15 mouse cellular contexts compared by ENCODE assay signal in genomic region chr17:5563108-5563507, GRCm38 (mm10).
"Had no signal": no experiment of that assay in that cellular context is flagged by ENCODE, and none has a peak within 500 bp of the region (broad histone marks: within the 10 kb centered on the region; RNA-seq: fewer than 3 reads in every experiment).

No protein-coding gene starts in this region.

- H3K27me3 ChIP-seq: kidney, embryonic 15.5 days; limb, embryonic 13.5 days; neural tube, embryonic 15.5 days had no signal

- H3K4me1 ChIP-seq: limb, embryonic 13.5 days; midbrain, embryonic 10.5 days; neural tube, embryonic 15.5 days had no signal

- H3K9me3 ChIP-seq: kidney, embryonic 15.5 days; limb, embryonic 13.5 days; midbrain, embryonic 10.5 days; neural tube, embryonic 15.5 days had no signal

- H3K9ac ChIP-seq: kidney, embryonic 15.5 days; limb, embryonic 13.5 days; liver, embryonic 14.5 days; neural tube, embryonic 15.5 days had no signal

- H3K27ac ChIP-seq: kidney, embryonic 15.5 days; limb, embryonic 13.5 days; liver, embryonic 14.5 days; midbrain, embryonic 10.5 days; neural tube, embryonic 15.5 days had no signal

- H3K4me3 ChIP-seq: kidney, embryonic 15.5 days; layer of hippocampus, adult 2 months; limb, embryonic 13.5 days; midbrain, embryonic 10.5 days; myocyte; neural tube, embryonic 15.5 days had no signal

- DNase-seq: left cerebral cortex, postnatal 4 days; lung, adult 18-20 months; lung, postnatal 4 days; midbrain, embryonic 14.5 days; right cerebral cortex, adult 18-20 months; right cerebral cortex, postnatal 25 days; thymus, postnatal 4 days had no signal

- H3K4me2 ChIP-seq: kidney, embryonic 15.5 days; limb, embryonic 13.5 days; neural tube, embryonic 15.5 days had no signal

- H3K36me3 ChIP-seq: kidney, embryonic 15.5 days; limb, embryonic 13.5 days; midbrain, embryonic 10.5 days; neural tube, embryonic 15.5 days had no signal

- ATAC-seq: lung, postnatal 0 days had no signal
